Mouse (Mus musculus): Measurements from ENCODE around the gene Mthfd1l.
A peak's percentile ranks its signal among the peaks of the same experiment; 100 is the strongest.

Mthfd1l gene

GRCm38 (mm10) chr10:4123280-4123945 is 150.5 kb downstream of the Mthfd1l start:
- peak; percentile 58 for DNase-seq (ENCODE audit: low spot score)

- no peak for DNase-seq (ENCODE audit: low spot score)
These were observed 151.2 kb downstream of the Mthfd1l start for GRCm38 (mm10) chr10:4124148-4124547.

DNA sequence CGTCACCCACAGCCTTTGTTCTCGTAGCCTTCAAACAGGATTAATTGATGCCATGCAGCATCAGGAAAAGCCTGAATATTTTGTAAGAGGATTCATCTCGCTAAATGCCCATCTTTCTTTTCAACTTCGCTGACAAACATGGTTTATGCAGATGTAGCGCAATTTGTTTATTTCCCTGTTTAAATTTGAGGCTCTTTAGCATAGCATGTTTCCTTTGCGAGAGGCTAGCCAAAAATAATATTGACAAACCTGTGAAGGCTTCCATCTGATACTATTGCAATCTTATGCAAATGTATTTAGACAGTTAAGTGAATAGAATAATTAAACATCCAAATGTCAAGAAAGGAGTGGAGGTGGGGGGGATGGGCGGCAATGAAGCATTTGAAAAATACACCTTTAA is 152.3 kb downstream of the Mthfd1l start:
- DNase-seq (ENCODE audit: low spot score) = no peak

GRCm38 (mm10) chr10:4126335-4127012 is 153.6 kb downstream of the Mthfd1l start:
- no peak for DNase-seq (ENCODE audit: low spot score)

- DNase-seq (ENCODE audit: low spot score) = no peak
These were observed 155.5 kb downstream of the Mthfd1l start for GRCm38 (mm10) chr10:4128411-4128810.

- DNase-seq (ENCODE audit: low spot score) = peak; percentile 74
These were observed 156.0 kb downstream of the Mthfd1l start for GRCm38 (mm10) chr10:4128915-4129314.

DNA sequence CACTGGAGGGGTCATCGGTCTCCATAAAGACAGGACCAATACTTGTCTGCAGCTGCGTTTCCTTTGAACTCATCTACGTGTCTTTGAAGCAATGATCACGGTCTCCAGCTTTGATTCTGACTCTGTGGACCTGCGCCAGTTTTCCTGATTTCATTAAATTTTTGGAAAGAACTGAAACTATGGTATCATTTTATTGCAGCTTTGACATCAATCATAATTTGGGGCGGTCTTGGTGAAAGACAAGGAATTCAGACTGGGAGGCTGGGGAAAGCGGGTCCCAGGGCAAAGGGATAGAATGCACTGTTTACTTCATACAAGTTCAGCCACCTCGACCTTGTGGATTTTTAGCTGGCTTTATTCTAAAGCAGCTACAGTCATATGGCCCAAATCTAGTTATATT is 156.5 kb downstream of the Mthfd1l start:
- no peak for DNase-seq (ENCODE audit: low spot score)

GRCm38 (mm10) chr10:4130034-4130607 is 157.2 kb downstream of the Mthfd1l start:
- no peak for DNase-seq (ENCODE audit: low spot score)

DNA sequence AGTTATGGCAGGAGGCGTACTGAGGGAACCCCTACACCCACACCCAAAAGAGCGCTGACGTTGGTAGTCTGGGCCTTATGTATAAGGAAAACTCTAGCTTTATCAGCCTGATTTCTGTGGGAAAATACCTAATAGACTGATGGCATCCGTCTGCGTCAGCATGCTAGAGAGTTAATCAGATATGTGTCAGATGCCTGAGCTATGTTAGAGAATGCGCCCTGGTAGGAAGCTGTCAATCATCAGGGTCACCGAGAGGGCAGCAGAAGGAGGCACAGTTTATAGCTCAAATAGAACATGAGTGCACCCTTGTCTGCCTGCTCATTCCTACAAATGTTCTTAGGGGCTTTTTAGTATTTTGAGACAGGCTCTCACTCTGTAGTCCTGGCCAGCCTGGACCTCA is 159.8 kb downstream of the Mthfd1l start:
- DNase-seq (ENCODE audit: low spot score) = no peak

- DNase-seq (ENCODE audit: low spot score) = no peak
These were observed 162.3 kb downstream of the Mthfd1l start for GRCm38 (mm10) chr10:4135100-4135764.

DNA sequence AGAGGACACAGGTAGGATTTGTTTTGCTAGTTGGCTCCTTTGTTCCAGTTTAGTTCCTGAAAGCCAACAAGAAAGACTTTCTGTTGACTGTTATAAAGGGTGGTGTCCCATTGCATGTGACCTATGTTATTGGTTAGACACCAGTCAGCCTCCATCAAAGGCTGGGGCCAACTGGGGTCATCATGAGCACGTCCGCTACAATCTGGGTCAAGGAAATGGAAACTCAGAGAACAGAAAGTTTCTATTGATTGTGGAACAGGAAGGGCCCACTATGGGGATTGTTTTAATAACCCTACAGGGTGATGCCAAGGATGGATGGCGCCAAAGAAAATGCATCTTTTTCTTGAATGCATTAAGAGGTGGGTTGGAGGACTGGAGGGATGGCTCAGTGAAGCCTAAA is 166.6 kb downstream of the Mthfd1l start:
- no peak for DNase-seq (ENCODE audit: low spot score)

DNA sequence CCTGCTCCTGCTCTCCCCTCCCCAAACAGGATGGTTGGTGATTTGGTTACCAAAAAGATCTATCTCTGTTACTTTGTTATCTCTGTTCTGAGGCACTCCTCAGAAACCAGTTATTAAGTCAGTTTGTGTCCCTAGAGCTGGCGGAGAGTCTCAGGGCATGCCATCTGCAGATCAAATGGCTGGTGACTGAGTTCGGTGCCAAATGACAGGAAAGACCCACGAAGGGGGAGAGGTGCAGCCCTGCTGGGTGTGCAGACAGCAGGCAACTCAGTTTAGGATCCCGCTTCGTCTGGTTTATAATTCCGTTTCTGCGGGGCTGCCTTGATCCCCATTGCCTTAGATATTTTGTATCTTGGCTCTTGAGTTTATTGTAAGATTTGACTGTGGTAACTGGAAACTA is 168.8 kb downstream of the Mthfd1l start:
- no peak for DNase-seq (ENCODE audit: low spot score)

- no peak for DNase-seq (ENCODE audit: low spot score)
These were observed 169.9 kb downstream of the Mthfd1l start for GRCm38 (mm10) chr10:4142816-4143215.

DNA sequence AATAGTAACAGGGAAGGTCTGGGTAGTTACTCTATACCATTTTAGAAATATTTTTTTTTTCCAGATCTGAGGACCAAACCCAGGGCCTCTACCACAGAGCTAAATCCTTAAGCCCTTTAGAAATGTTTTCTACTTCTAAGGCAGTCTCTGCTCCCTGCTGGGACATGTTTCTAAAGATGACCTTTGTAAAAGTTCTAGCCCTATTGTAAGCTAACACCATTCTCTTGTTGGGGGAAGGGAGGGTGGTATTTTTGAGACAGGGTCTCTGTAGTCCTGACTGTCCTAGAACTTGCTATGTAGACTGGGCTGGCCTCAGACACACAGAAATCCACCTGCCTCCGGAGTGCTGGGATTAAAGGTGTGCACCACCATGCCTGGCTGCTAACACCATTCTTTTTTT is 170.5 kb downstream of the Mthfd1l start:
- DNase-seq (ENCODE audit: low spot score) = no peak

DNA sequence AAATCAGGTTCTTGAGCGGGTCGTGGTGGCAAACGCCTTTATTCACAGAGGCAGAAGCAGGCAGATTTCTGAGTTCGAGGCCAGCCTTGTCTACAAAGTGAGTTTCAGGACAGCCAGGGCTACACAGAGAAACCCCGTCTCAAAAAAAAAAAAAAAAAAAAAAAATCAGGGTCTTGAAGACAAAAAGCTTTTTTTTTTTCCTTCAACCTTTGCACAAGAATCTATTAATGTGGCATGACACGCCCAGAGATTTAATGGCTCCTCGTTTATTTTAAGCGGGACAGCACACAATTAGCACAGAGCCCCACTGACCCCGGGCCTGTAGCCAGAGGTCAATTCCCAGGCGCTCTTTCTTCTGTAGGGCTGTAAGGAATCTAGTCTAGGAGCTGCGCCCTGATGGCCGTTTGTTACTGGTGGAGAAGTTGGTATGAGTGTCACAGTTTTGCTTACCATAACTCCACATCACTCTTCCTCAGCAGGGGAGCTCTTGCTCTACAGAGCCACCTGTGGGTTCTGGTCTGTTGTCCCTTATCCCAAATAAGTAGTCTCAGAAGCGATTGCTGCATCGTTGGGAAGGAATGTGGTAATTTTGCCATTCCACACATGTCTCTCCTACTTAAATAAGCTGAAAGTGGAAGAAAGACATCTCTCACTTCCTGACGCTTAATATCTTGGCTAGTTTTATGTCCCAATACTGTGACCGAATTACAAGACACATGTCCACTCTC is 172.3 kb downstream of the Mthfd1l start:
- no peak for DNase-seq (ENCODE audit: low spot score)

DNA sequence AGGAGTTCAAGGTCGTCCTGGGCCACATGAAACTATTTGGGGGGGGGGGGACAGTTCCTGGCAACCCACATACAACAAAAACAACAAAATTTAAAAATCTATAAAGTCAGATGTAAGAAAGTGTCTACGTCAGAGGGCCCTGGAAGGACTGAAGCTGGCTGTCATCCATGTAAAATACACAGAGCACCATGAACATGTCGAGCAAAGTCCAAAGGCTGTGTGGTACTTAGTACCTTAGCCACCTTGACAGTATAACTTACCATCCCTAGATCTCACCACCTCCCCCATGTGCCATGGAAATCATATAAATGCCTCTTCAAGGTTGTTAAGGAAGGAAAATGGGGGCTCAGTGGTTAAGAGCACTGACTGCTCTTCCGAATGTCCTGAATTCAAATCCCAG is 174.0 kb downstream of the Mthfd1l start:
- DNase-seq (ENCODE audit: low spot score) = no peak

DNA sequence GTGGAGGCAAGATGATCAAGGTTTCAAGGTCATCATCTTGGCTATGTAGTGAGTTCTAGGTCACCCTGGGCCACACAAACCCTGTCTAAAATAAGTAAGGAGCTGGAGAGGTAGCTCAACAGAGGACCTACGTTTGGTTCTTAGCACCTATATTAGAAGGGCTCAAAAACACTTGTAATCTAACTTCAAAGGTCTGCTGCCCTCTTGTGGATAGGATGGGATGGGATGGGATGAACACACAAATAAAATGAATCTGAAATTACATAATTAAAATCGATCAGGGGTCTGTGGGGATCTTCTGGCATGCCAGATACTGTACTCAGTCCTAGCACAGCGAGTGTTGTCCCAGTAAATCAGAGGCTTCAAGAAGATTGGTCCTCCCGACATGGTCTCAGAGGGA is 178.2 kb downstream of the Mthfd1l start:
- DNase-seq (ENCODE audit: low spot score) = no peak

- DNase-seq (ENCODE audit: low spot score) = no peak
These were observed 179.2 kb downstream of the Mthfd1l start for GRCm38 (mm10) chr10:4151862-4152776.

DNA sequence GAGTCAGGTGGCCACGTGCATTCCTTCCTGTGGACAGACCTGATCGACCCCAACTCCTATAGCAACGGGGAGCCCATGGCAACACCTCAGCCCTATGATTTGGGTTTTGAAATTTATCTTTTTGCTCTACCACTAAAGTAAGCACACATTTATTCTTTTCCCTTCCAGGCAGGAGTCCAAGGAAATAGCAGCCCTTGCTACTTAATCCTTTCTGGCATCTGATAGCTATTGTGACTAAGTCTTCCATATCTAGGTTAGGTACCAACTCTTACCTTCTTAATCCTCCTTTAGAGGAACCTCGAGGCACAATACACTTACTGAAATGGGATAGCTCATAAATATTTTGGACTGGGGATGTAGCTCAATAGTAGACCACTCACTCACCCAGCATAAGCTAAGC is 180.1 kb downstream of the Mthfd1l start:
- no peak for DNase-seq (ENCODE audit: low spot score)

DNA sequence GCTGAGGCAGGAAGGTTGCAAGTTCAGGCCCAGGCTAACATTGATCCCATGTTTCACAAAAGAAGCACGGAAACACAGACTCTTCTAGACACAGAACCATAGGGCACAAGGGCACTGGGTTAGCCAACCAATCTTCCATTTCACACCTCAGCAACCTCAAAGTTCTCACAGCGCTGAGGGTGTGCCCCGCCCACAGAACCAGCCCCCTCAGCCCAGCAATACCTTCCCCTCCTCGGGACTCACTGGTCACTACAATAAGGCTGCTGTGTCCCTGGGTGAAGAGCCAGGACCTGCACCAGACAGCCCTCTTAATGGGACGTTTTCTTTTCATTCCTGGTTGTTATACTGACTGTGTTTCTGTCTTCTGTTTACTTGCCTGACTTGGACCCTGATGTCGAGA is 181.1 kb downstream of the Mthfd1l start:
- no peak for DNase-seq (ENCODE audit: low spot score)

DNA sequence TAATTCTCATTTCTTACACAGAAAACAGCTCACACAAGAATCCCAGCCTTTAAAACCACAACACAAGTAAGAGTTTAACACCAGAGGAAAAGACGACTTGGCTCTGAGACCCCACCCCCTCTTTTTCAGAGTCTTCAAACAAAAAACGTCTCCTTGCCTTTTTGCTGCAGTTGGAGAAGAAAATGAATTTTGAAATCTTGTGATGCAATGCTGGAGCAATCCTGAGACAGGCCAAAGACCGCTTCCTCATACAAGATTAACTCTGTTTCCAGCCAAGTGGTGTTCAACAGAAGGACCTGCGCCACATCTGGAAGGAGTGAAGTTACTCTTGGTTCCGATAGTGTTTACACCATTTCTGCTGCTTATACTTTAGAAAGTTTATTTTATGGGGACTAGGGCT is 182.6 kb downstream of the Mthfd1l start:
- peak; percentile 92 for DNase-seq (ENCODE audit: low spot score)

Data from adipocyte (in vitro differentiated cells).